Mouse (Mus musculus): ENCODE results near the gene Dyx1c1. TPM values are rescaled to one million over a fixed set of nuclear protein-coding genes. Genes with fewer than 3 reads are reported as not detected.

Gene Dyx1c1
- 0.74 and 0.78 TPM in 2 replicates for polyA plus RNA-seq (2014; fragmentation: Nextera tagmentation; extraction: Ambion mirVana)

GRCm38 (mm10) chr9:72958521-72959450 lies at the start of gene Dyx1c1, which contains the start of gene Gm44503:
TSS of gene Dyx1c1 (plus strand) at chr9:72958785.
TSS of gene Gm44503 (plus strand) at chr9:72958852.
- Histone ChIP-seq H3K9ac (ENCODE audit: low read length) (peak within 1 kb of the TSS; percentile 63), H3K4me1 (ENCODE audit: control insufficient read depth in 2 of 2, insufficient read depth in 2 of 2, low read length in 2 of 2) (peaks cover 0 to 4% of the 10 kb centered on the region in 2 experiments; a peak in 1 of 4 replicates), H3K4me3 (ENCODE audit: control insufficient read depth in 1 of 2, insufficient read depth in 1 of 2, low read depth in 1 of 2, low read length in 2 of 2) (peak within 1 kb of the TSS; percentile 56 to 87), H3K27ac (replicated peaks in 1 of 2; ENCODE audit: control insufficient read depth in 1 of 2, insufficient read depth in 1 of 2, low read depth in 2 of 2, low read length in 2 of 2) (0 out of 4 replicates have a peak within 1 kb of the TSS, but pooled peaks of 1 of the 2 experiments have one; percentile 14), H3K9me3 (ENCODE audit: control insufficient read depth, low read length) (no peaks in the 10 kb centered on the region), H3K36me3 (ENCODE audit: control insufficient read depth, insufficient read depth, low read length) (no peaks in the 10 kb centered on the region), H3K4me2 (ENCODE audit: low read length) (peak within 1 kb of the TSS; percentile 67), H3K27me3 (ENCODE audit: control insufficient read depth, insufficient read depth, low read length) (no peaks in the 10 kb centered on the region)
- ATAC-seq (ENCODE audit: insufficient number of reproducible peaks, insufficient read depth, low FRiP score, low read depth) = peak; percentile 57
- 1% methylated on average over 43 of the region's 43 CpGs for WGBS

GRCm38 (mm10) chr9:72911381-72911780 lies 47.2 kb upstream of the Dyx1c1 start:
- no peak overlapping the region for H3K27ac ChIP-seq (replicated peaks in 1 of 2; ENCODE audit: control insufficient read depth in 1 of 2, insufficient read depth in 1 of 2, low read depth in 2 of 2, low read length in 2 of 2)
- no peaks in the 10 kb centered on the region for H3K27me3 ChIP-seq (ENCODE audit: control insufficient read depth, insufficient read depth, low read length)
- no peaks in the 10 kb centered on the region for H3K9me3 ChIP-seq (ENCODE audit: control insufficient read depth, low read length)
- H3K4me1 ChIP-seq (ENCODE audit: control insufficient read depth in 2 of 2, insufficient read depth in 2 of 2, low read length in 2 of 2) = no peaks in the 10 kb centered on the region
- peaks cover 16% of the 10 kb centered on the region for H3K36me3 ChIP-seq (ENCODE audit: control insufficient read depth, insufficient read depth, low read length)
- no peak overlapping the region for H3K9ac ChIP-seq (ENCODE audit: low read length)
- ATAC-seq (ENCODE audit: insufficient number of reproducible peaks, insufficient read depth, low FRiP score, low read depth) = no peak
- H3K4me2 ChIP-seq (ENCODE audit: low read length) = no peak overlapping the region
- WGBS = 90% methylated on average over 2 of the region's 2 CpGs
- H3K4me3 ChIP-seq (ENCODE audit: control insufficient read depth in 1 of 2, insufficient read depth in 1 of 2, low read depth in 1 of 2, low read length in 2 of 2) = no peak overlapping the region

- no peak overlapping the region for H3K4me3 ChIP-seq (ENCODE audit: control insufficient read depth in 1 of 2, insufficient read depth in 1 of 2, low read depth in 1 of 2, low read length in 2 of 2)
- 69% methylated on average over 6 of the region's 6 CpGs for WGBS
- H3K4me2 ChIP-seq (ENCODE audit: low read length) = no peak overlapping the region
- H3K27ac ChIP-seq (replicated peaks in 1 of 2; ENCODE audit: control insufficient read depth in 1 of 2, insufficient read depth in 1 of 2, low read depth in 2 of 2, low read length in 2 of 2) = no peak overlapping the region
- peaks cover 10% of the 10 kb centered on the region for H3K36me3 ChIP-seq (ENCODE audit: control insufficient read depth, insufficient read depth, low read length)
- H3K9ac ChIP-seq (ENCODE audit: low read length) = no peak overlapping the region
- no peaks in the 10 kb centered on the region for H3K4me1 ChIP-seq (ENCODE audit: control insufficient read depth in 2 of 2, insufficient read depth in 2 of 2, low read length in 2 of 2)
- H3K9me3 ChIP-seq (ENCODE audit: control insufficient read depth, low read length) = no peaks in the 10 kb centered on the region
- H3K27me3 ChIP-seq (ENCODE audit: control insufficient read depth, insufficient read depth, low read length) = no peaks in the 10 kb centered on the region
- no peak for ATAC-seq (ENCODE audit: insufficient number of reproducible peaks, insufficient read depth, low FRiP score, low read depth)
These were observed 45.0 kb upstream of the Dyx1c1 start for GRCm38 (mm10) chr9:72913551-72913950.

GRCm38 (mm10) chr9:72915728-72916127 lies 42.9 kb upstream of the Dyx1c1 start:
- Histone ChIP-seq H3K4me1 (ENCODE audit: control insufficient read depth in 2 of 2, insufficient read depth in 2 of 2, low read length in 2 of 2) (0 out of 4 replicates have a peak, but pooled peaks cover 0 to 5% of the 10 kb centered on the region in 2 experiments), H3K9me3 (ENCODE audit: control insufficient read depth, low read length) (no peaks in the 10 kb centered on the region)
- 38% methylated on average over 7 of the region's 7 CpGs for WGBS

GRCm38 (mm10) chr9:72923068-72923467 lies 35.5 kb upstream of the Dyx1c1 start:
- H3K36me3 ChIP-seq (ENCODE audit: control insufficient read depth, insufficient read depth, low read length) = no peaks in the 10 kb centered on the region
- H3K4me3 ChIP-seq (ENCODE audit: control insufficient read depth in 1 of 2, insufficient read depth in 1 of 2, low read depth in 1 of 2, low read length in 2 of 2) = no peak overlapping the region
- H3K9me3 ChIP-seq (ENCODE audit: control insufficient read depth, low read length) = no peaks in the 10 kb centered on the region
- H3K27me3 ChIP-seq (ENCODE audit: control insufficient read depth, insufficient read depth, low read length) = peaks cover 11% of the 10 kb centered on the region
- H3K4me2 ChIP-seq (ENCODE audit: low read length) = no peak overlapping the region
- 90% methylated on average over 3 of the region's 3 CpGs for WGBS
- no peak overlapping the region for H3K27ac ChIP-seq (replicated peaks in 1 of 2; ENCODE audit: control insufficient read depth in 1 of 2, insufficient read depth in 1 of 2, low read depth in 2 of 2, low read length in 2 of 2)
- H3K4me1 ChIP-seq (ENCODE audit: control insufficient read depth in 2 of 2, insufficient read depth in 2 of 2, low read length in 2 of 2) = peaks cover 4 to 13% of the 10 kb centered on the region in 2 experiments; a peak in 3 of 4 replicates
- no peak for ATAC-seq (ENCODE audit: insufficient number of reproducible peaks, insufficient read depth, low FRiP score, low read depth)
- H3K9ac ChIP-seq (ENCODE audit: low read length) = no peak overlapping the region

More at GRCm38 (mm10) chr9:72915728-72916127, 42.9 kb upstream of the Dyx1c1 start:
- ATAC-seq (ENCODE audit: insufficient number of reproducible peaks, insufficient read depth, low FRiP score, low read depth) = no peak
- Histone ChIP-seq H3K9ac (ENCODE audit: low read length) (no peak overlapping the region), H3K4me2 (ENCODE audit: low read length) (no peak overlapping the region), H3K27me3 (ENCODE audit: control insufficient read depth, insufficient read depth, low read length) (no peaks in the 10 kb centered on the region), H3K36me3 (ENCODE audit: control insufficient read depth, insufficient read depth, low read length) (peaks cover 9% of the 10 kb centered on the region; the same call in 1 of the 2 replicates), H3K4me3 (ENCODE audit: control insufficient read depth in 1 of 2, insufficient read depth in 1 of 2, low read depth in 1 of 2, low read length in 2 of 2) (no peak overlapping the region), H3K27ac (replicated peaks in 1 of 2; ENCODE audit: control insufficient read depth in 1 of 2, insufficient read depth in 1 of 2, low read depth in 2 of 2, low read length in 2 of 2) (no peak overlapping the region)

GRCm38 (mm10) chr9:72925021-72925934 lies 33.3 kb upstream of the Dyx1c1 start, which contains the start of gene Pygo1:
TSS of gene Pygo1 (plus strand) at chr9:72925645.
- peaks cover 4 to 8% of the 10 kb centered on the region in 2 experiments; a peak in 3 of 4 replicates for H3K4me1 ChIP-seq (ENCODE audit: control insufficient read depth in 2 of 2, insufficient read depth in 2 of 2, low read length in 2 of 2)
- 0 out of 2 replicates have a peak, but pooled peaks cover 5% of the 10 kb centered on the region for H3K36me3 ChIP-seq (ENCODE audit: control insufficient read depth, insufficient read depth, low read length)
- under 1% methylated on average over 85 of the region's 108 CpGs for WGBS
- peak within 1 kb of the TSS in 1 of 2 experiments; percentile 64; a peak in 2 of 4 replicates for H3K27ac ChIP-seq (replicated peaks in 1 of 2; ENCODE audit: control insufficient read depth in 1 of 2, insufficient read depth in 1 of 2, low read depth in 2 of 2, low read length in 2 of 2)
- peak within 1 kb of the TSS; percentile 90 for H3K9ac ChIP-seq (ENCODE audit: low read length)
- H3K9me3 ChIP-seq (ENCODE audit: control insufficient read depth, low read length) = no peaks in the 10 kb centered on the region
- H3K4me3 ChIP-seq (ENCODE audit: control insufficient read depth in 1 of 2, insufficient read depth in 1 of 2, low read depth in 1 of 2, low read length in 2 of 2) = peak within 1 kb of the TSS; percentile 61 to 85
- ATAC-seq (ENCODE audit: insufficient number of reproducible peaks, insufficient read depth, low FRiP score, low read depth) = peak; percentile 80
- H3K4me2 ChIP-seq (ENCODE audit: low read length) = peak within 1 kb of the TSS; percentile 97
- H3K27me3 ChIP-seq (ENCODE audit: control insufficient read depth, insufficient read depth, low read length) = peaks cover 11% of the 10 kb centered on the region

- Histone ChIP-seq H3K4me1 (ENCODE audit: control insufficient read depth in 2 of 2, insufficient read depth in 2 of 2, low read length in 2 of 2) (peaks cover 4 to 8% of the 10 kb centered on the region in 2 experiments; a peak in 3 of 4 replicates), H3K4me3 (ENCODE audit: control insufficient read depth in 1 of 2, insufficient read depth in 1 of 2, low read depth in 1 of 2, low read length in 2 of 2) (peak overlapping the region; percentile 61 to 85), H3K36me3 (ENCODE audit: control insufficient read depth, insufficient read depth, low read length) (0 out of 2 replicates have a peak, but pooled peaks cover 5% of the 10 kb centered on the region), H3K9ac (ENCODE audit: low read length) (peak overlapping the region; percentile 90), H3K27ac (replicated peaks in 1 of 2; ENCODE audit: control insufficient read depth in 1 of 2, insufficient read depth in 1 of 2, low read depth in 2 of 2, low read length in 2 of 2) (no peak overlapping the region), H3K4me2 (ENCODE audit: low read length) (peak overlapping the region; percentile 97), H3K9me3 (ENCODE audit: control insufficient read depth, low read length) (no peaks in the 10 kb centered on the region), H3K27me3 (ENCODE audit: control insufficient read depth, insufficient read depth, low read length) (peaks cover 11% of the 10 kb centered on the region)
- ATAC-seq (ENCODE audit: insufficient number of reproducible peaks, insufficient read depth, low FRiP score, low read depth) = peak; percentile 38; the same call in 1 of the 2 replicates
- WGBS = 4% methylated on average over 20 of the region's 20 CpGs
These were observed 32.7 kb upstream of the Dyx1c1 start for GRCm38 (mm10) chr9:72925935-72926258.

All from heart, embryonic 14.5 days (tissue).